Mouse (Mus musculus) midbrain, postnatal 0 days (tissue): ENCODE results near the gene Dusp13. TPM values are rescaled to one million over a fixed set of nuclear protein-coding genes. Genes with fewer than 3 reads are reported as not detected.

Experiments used
- ATAC-seq: fragments of 200-750 bp; cut with Nextera tagmentation; 2 replicates; pipeline ENCODE4 v1.8.0; 2017; ENCODE audit warnings: moderate number of reproducible peaks, mild to moderate bottlenecking, moderate TSS enrichment, moderate library complexity; ENCODE audit not compliant: low FRiP score
- DNase-seq: peaks from one replicate; pipeline ENCODE4 v3.0.0-alpha.2; 2015; ENCODE audit warnings: low spot score
- H3K27ac ChIP-seq: fragments of 300-500 bp; sonication (generic); 2 replicates; pipeline ENCODE4 v1.5.1; 2014; ENCODE audit warnings: low read depth, mild to moderate bottlenecking, low read length, mixed read lengths
- H3K27me3 ChIP-seq: fragments of 300-500 bp; sonication (generic); 2 replicates; pipeline ENCODE4 v1.6.1; 2014; ENCODE audit warnings: low read length, control low read depth, mixed read lengths; ENCODE audit not compliant: insufficient read depth
- H3K36me3 ChIP-seq: fragments of 300-500 bp; sonication (generic); 2 replicates; pipeline ENCODE4 v1.6.1; 2014; ENCODE audit warnings: low read length, control low read depth, mixed read lengths; ENCODE audit not compliant: insufficient read depth
- H3K4me1 ChIP-seq: fragments of 300-500 bp; sonication (generic); 2 replicates; pipeline ENCODE4 v1.6.1; 2014; ENCODE audit warnings: mild to moderate bottlenecking, control low read depth, antibody characterized with exemption, low read length, mixed read lengths; ENCODE audit not compliant: insufficient read depth
- H3K4me2 ChIP-seq: fragments of 300-500 bp; sonication (generic); 2 replicates; pipeline ENCODE4 v1.6.1; 2014; ENCODE audit warnings: low read depth, mild to moderate bottlenecking, low read length, mixed read lengths; ENCODE audit not compliant: poor library complexity, severe bottlenecking
- H3K4me3 ChIP-seq: fragments of 300-500 bp; sonication (generic); 2 replicates; pipeline ENCODE4 v1.5.1; 2014; ENCODE audit warnings: low read depth, mild to moderate bottlenecking, low read length, moderate library complexity
- H3K9ac ChIP-seq: fragments of 300-500 bp; sonication (generic); replicated peaks from 2 replicates; pipeline ENCODE4 v1.6.1; 2014; ENCODE audit warnings: mild to moderate bottlenecking, low read length, moderate library complexity, mixed read lengths; ENCODE audit not compliant: poor library complexity, severe bottlenecking
- H3K9me3 ChIP-seq: fragments of 300-500 bp; sonication (generic); 2 replicates; pipeline ENCODE4 v1.6.1; 2016; ENCODE audit warnings: low read length, control low read depth
- CTCF ChIP-seq: IDR thresholded peaks from 2 replicates; pipeline ENCODE4 v1.5.1; 2016; ENCODE audit warnings: antibody characterized with exemption, mild to moderate bottlenecking
- WGBS: fragments of 180-500 bp; shearing (Covaris S2); extraction: QIAGEN DNeasy Blood & Tissue Kit; methylation state at CpG from one replicate; pipeline ENCODE4 v1.1.7; 2014; 5-methylcytosine and 5-hydroxymethylcytosine counted together
- polyA plus RNA-seq: library from polyadenylated mRNA; unstranded; fragments of >200 nt; fragmentation: Nextera tagmentation; extraction: Ambion mirVana; gene quantifications from 2 replicates; pipeline ENCODE4 v1.2.1, GENCODE M21; 2015
- total RNA-seq: library from RNA; depleted of rRNA; stranded (reverse); fragments of >200 nt; gene quantifications from 2 replicates; pipeline ENCODE4 v1.2.3, GENCODE M21; 2014

Dusp13 gene
- total and polyA plus RNA-seq, 2 experiments from 2014 or later: not detected

GRCm38 (mm10) chr14:21733131-21733905, 17.7 kb downstream of the Dusp13 start:
- no peak for DNase-seq
- H3K4me2 ChIP-seq: no peak overlapping the region
- no peak overlapping the region for H3K9ac ChIP-seq
- no peak for ATAC-seq
- H3K4me3 ChIP-seq: no peak overlapping the region
- no peaks in the 10 kb centered on the region for H3K4me1 ChIP-seq
- H3K36me3 ChIP-seq: no peaks in the 10 kb centered on the region
- no peak overlapping the region for H3K27ac ChIP-seq
- H3K27me3 ChIP-seq: no peaks in the 10 kb centered on the region
- WGBS: 92% methylated on average over 15 of the region's 15 CpGs
- H3K9me3 ChIP-seq: no peaks in the 10 kb centered on the region
- TF ChIP-seq CTCF: no peak

- no peak overlapping the region for H3K9ac ChIP-seq
- no peaks in the 10 kb centered on the region for H3K4me1 ChIP-seq
- H3K27ac ChIP-seq: no peak overlapping the region
- no peak overlapping the region for H3K4me2 ChIP-seq
- H3K4me3 ChIP-seq: no peak overlapping the region
- H3K9me3 ChIP-seq: no peaks in the 10 kb centered on the region
- no peak for ATAC-seq
- TF ChIP-seq CTCF: no peak
- H3K27me3 ChIP-seq: no peaks in the 10 kb centered on the region
- H3K36me3 ChIP-seq: no peaks in the 10 kb centered on the region
- WGBS: 95% methylated on average over 4 of the region's 4 CpGs
- DNase-seq: no peak
These were observed 21.0 kb downstream of the Dusp13 start for GRCm38 (mm10) chr14:21729936-21730335.

- no peak for TF ChIP-seq CTCF
- no peaks in the 10 kb centered on the region for H3K4me1 ChIP-seq
- 81% methylated on average over 6 of the region's 6 CpGs for WGBS
- H3K9ac ChIP-seq: no peak overlapping the region
- H3K4me2 ChIP-seq: no peak overlapping the region
- no peak for DNase-seq
- H3K36me3 ChIP-seq: no peaks in the 10 kb centered on the region
- no peak for ATAC-seq
- H3K4me3 ChIP-seq: no peak overlapping the region
- no peak overlapping the region for H3K27ac ChIP-seq
- no peaks in the 10 kb centered on the region for H3K27me3 ChIP-seq
- H3K9me3 ChIP-seq: no peaks in the 10 kb centered on the region
These were observed 21.8 kb downstream of the Dusp13 start for GRCm38 (mm10) chr14:21729031-21729732.

- no peak overlapping the region for H3K9ac ChIP-seq
- no peaks in the 10 kb centered on the region for H3K9me3 ChIP-seq
- H3K36me3 ChIP-seq: no peaks in the 10 kb centered on the region
- no peaks in the 10 kb centered on the region for H3K27me3 ChIP-seq
- no peak for TF ChIP-seq CTCF
- no peak for DNase-seq
- no peak overlapping the region for H3K4me2 ChIP-seq
- no peaks in the 10 kb centered on the region for H3K4me1 ChIP-seq
- no peak overlapping the region for H3K27ac ChIP-seq
- ATAC-seq: no peak
- H3K4me3 ChIP-seq: no peak overlapping the region
- 27% methylated on average over 8 of the region's 8 CpGs for WGBS
These were observed 28.8 kb downstream of the Dusp13 start for GRCm38 (mm10) chr14:21722021-21722698.

GRCm38 (mm10) chr14:21720430-21721205, 30.4 kb downstream of the Dusp13 start:
- 87% methylated on average over 4 of the region's 4 CpGs for WGBS
- Histone ChIP-seq H3K27ac (no peak overlapping the region), H3K36me3 (no peaks in the 10 kb centered on the region), H3K4me1 (no peaks in the 10 kb centered on the region), H3K9ac (no peak overlapping the region), H3K4me2 (no peak overlapping the region), H3K9me3 (no peaks in the 10 kb centered on the region), H3K27me3 (no peaks in the 10 kb centered on the region), H3K4me3 (no peak overlapping the region)
- DNase-seq (no peak), ATAC-seq (no peak)
- TF ChIP-seq CTCF: no peak
